Mouse (Mus musculus) subcutaneous adipose tissue, adult 2 months (tissue): Measurements from ENCODE around the gene Ubn1. TPM values are rescaled to one million over a fixed set of nuclear protein-coding genes. Genes with fewer than 3 reads are reported as not detected.

Experiments used
- polyA plus RNA-seq: library from polyadenylated mRNA; depleted of rRNA; stranded (reverse); fragments of >200 nt; gene quantifications from 2 replicates; pipeline ENCODE4 v1.2.3, GENCODE M21; 2012; ENCODE audit warnings: low replicate concordance; rRNA removed

The Ubn1 gene
- 34.5 and 48.9 TPM in 2 replicates for polyA plus RNA-seq

GRCm38 (mm10) chr16:5049774-5050234 lies at the start of gene Ubn1, which contains the start of gene Glyr1:
Gene Ubn1 (plus strand): TSS chr16:5050057.
Gene Glyr1 (minus strand): TSS chr16:5049863.

GRCm38 (mm10) chr16:5007067-5007466 lies 42.8 kb upstream of the Ubn1 start, which contains the start of gene Smim22:
Gene Smim22 (plus strand): TSS chr16:5007288.

GRCm38 (mm10) chr16:5013054-5013838 lies 36.6 kb upstream of the Ubn1 start, which contains the start of gene Rogdi:
Gene Rogdi (minus strand): TSS chr16:5013553.

GRCm38 (mm10) chr16:5132401-5132801 lies 82.5 kb downstream of the Ubn1 start, which contains the start of gene Ppl:
Gene Ppl (minus strand): TSS chr16:5132421.

Other genes with a start within 250 kb of the Ubn1 start
- gene 4930562C15Rik, start 214.6 kb upstream of the Ubn1 start, polyA plus RNA-seq, result not detected in 2 replicates
- 50.1 and 59.8 TPM in 2 replicates for gene Ubald1, start 169.7 kb upstream of the Ubn1 start, polyA plus RNA-seq
- 152 and 171 TPM in 2 replicates for gene Mgrn1, start 163.8 kb upstream of the Ubn1 start, polyA plus RNA-seq
- 111 and 113 TPM in 2 replicates for gene Nudt16l1, start 111.3 kb upstream of the Ubn1 start, polyA plus RNA-seq
- 41.0 and 73.9 TPM in 2 replicates for gene Anks3, start 85.9 kb upstream of the Ubn1 start, polyA plus RNA-seq
- gene Sept12, start 52.2 kb upstream of the Ubn1 start, polyA plus RNA-seq, result not detected in 2 replicates
- gene Smim22, start 42.8 kb upstream of the Ubn1 start, polyA plus RNA-seq, result 20.9 TPM in 1 of 2 replicates, not detected in the other
- 94.1 and 95.1 TPM in 2 replicates for gene Rogdi, start 36.5 kb upstream of the Ubn1 start, polyA plus RNA-seq
- gene Glyr1, start 194 bp upstream of the Ubn1 start, polyA plus RNA-seq, result 71.6 and 83.7 TPM in 2 replicates
- 0.59 and 4.5 TPM in 2 replicates for gene Ppl, start 82.4 kb downstream of the Ubn1 start, polyA plus RNA-seq
- 0.23 and 0.49 TPM in 2 replicates for gene Sec14l5, start 97.1 kb downstream of the Ubn1 start, polyA plus RNA-seq
- 41.9 and 44.5 TPM in 2 replicates for gene Nagpa, start 154.0 kb downstream of the Ubn1 start, polyA plus RNA-seq
- 11.5 and 39.4 TPM in 2 replicates for gene AU021092, start 172.2 kb downstream of the Ubn1 start, polyA plus RNA-seq
- gene Alg1, start 183.6 kb downstream of the Ubn1 start, polyA plus RNA-seq, result 58.4 and 69.8 TPM in 2 replicates
- gene Eef2kmt, start 205.9 kb downstream of the Ubn1 start, polyA plus RNA-seq, result 66.8 and 96.4 TPM in 2 replicates